Mouse (Mus musculus): ENCODE results near the gene Spata5.

- TF ChIP-seq CTCF (IDR thresholded peaks at IDR 0.05; ENCODE audit: borderline replicate concordance, insufficient read depth, low read length) (no peak), POLR2A (IDR thresholded peaks at IDR 0.05; ENCODE audit: low read depth, low read length) (no peak)
Measured at GRCm38 (mm10) chr3:37398661-37399395, 20.9 kb upstream of the Spata5 start.
